Mouse (Mus musculus) right cerebral cortex, adult 2 months (tissue): Measurements from ENCODE around the gene Foxn3.

ENCODE experiments used
- DNase-seq, 2 experiments: peaks; one replicate each; pipeline ENCODE4 v3.0.0; 2021 to 2022; ENCODE audit warnings: low spot score in 2 of 2

Foxn3 gene

DNA sequence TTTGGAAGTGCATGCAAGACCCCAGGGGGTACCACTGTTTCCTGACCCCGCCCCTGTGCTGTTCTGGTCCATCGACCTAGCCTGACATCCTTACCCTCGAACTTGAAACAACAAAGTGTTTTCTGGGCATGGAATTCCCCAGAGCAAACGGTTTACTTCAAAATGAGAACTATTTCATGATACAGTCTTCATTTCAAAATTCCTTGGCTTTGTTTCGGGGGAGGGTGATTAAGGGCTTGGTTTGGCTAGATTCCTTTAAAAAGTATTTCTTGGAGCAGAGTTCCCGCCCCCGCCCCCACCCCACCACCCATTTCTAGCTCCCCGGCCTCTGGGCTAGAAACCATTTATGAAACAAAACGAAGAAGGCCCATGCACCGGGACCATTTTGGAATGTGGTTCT lies 303.2 kb downstream of the Foxn3 start:
- DNase-seq = no peak

- DNase-seq = no peak
Measured at GRCm38 (mm10) chr12:99257570-99257969, 305.8 kb downstream of the Foxn3 start.

DNA sequence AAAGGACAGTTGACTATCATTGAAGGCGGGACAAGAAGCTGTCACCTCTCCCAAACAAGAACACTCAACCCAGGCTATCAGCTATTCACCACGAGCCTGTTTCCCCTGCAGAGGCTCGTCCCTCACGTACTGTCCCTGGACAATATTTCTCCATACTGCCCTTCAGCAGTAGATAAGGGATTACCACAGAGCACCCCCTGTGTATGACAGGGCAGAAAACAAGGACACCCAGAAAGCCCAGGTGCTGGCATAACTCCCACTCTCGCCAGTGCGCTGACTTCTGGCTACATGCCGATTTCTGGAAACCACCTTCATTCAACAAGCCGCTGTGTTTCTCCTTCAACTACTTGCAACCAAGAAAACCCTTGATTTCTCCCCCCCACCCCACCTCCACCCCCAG lies 306.4 kb downstream of the Foxn3 start:
- DNase-seq = no peak

GRCm38 (mm10) chr12:99256463-99256862 lies 306.9 kb downstream of the Foxn3 start:
- DNase-seq = no peak

DNA sequence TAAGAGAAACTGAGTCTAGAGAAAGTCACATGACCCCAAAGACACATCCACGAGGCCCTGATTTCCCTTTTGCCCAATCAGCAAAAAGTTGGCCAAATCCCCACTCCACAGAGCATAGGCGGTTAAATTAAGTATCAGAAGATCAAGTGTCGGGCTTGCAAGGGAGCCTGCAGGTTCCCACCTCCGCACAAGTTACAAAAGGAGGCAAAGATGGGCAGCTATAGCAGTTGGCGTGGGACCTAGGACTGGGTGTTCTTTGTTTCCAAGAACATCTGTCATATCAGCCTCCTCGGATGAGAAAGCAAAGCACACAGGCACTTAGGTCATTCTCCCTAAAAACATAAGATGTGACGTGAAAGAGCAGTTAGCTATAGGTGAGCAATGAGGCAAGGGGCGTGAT lies 308.9 kb downstream of the Foxn3 start:
- no peak for DNase-seq

DNA sequence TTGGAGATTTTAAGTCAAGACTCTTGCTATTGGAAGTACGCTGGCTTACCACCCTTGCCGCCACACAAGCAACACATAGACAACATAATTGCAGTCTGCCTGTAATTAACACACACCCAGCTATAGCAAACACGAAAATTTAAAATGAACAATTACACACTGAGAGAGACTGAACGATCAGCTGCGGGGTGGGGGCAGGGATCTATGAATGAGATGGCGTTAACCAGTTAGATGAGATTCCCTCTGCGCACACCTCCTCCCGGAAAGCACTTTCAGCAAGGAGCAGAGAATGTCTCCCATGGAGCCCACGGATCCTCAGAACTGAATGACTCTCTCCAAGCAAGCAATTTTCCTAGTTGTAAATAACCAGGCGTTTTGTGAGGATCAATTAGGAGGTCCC lies 309.8 kb downstream of the Foxn3 start:
- no peak for DNase-seq

GRCm38 (mm10) chr12:99248606-99249005 lies 314.8 kb downstream of the Foxn3 start:
- DNase-seq = no peak

- no peak for DNase-seq
Measured at GRCm38 (mm10) chr12:99247939-99248338, 315.4 kb downstream of the Foxn3 start.

DNA sequence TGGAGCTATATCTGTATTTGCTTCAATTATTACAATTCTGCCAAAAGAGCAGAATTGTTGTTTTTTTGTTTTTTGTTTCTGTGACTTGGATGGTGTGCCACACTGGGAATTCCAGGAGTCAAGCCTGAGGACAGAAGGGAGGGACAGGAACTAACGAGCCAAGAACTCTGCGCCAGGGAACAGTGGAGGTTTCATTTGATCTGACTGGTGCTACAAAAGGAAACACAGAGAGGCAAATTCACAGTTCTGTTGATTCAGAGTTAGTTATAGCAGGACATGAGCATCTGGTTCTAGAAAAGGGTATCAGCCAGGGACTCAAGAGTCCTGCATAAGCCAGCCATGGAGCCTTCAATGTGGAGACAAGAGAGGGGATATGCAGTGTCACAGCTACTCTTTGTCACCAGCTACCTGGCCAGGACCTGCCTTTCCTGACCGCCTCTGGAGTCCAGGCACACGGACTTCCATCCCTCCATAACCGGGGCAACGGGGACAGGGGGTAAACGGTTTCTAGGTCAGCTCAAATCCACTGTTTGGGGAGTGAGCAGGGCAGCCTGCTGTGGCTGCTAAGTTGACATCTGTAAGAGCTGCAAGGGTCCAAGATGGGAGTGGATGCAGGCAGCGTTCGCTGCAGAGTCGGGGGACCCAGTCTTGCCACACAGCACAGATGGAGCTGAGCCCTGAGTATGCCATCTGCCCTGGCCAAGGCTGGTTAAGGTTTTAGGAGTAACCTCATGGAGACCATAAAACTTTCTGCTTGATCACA lies 316.2 kb downstream of the Foxn3 start:
- no peak for DNase-seq

DNA sequence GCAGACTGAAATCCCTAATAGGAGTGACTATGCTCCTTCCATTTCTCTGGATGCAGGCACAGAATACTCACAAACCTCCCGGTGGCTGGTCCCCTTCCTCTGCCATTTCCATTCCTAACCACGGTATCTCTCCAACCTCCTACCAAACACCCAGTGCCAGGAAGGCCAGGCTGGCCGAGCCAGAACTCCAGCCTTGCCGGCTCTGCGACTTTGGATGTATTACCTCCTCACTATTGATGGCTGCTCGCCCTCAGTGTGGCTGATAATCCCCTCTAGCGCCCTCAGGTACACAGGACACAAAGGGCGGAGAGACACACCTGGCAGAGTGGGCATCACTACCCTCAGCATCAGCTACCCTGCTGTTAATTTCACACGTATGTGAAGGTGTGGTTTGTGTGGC lies 318.7 kb downstream of the Foxn3 start:
- DNase-seq = no peak

- DNase-seq = no peak
Measured at GRCm38 (mm10) chr12:99244264-99244663, 319.1 kb downstream of the Foxn3 start.

DNA sequence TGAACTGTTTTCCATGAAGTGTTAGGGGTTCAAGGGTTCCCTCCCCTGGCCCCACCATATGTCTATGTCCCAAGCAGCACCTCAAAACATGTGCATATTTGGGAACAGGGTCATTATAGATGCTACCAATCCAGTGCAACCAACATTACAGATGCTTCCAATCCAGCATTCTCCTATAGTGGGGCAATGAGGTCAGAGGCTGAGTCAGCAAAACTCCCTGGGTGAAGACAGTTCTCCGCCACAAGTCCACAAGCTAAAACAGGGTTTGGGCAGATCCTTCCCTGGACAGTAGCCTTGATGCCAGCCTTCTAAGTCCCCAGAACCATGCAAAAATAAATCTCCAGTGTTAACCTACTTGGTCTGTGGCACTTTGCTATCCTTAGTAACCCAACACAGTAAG lies 320.1 kb downstream of the Foxn3 start:
- DNase-seq = no peak

GRCm38 (mm10) chr12:99240185-99240726 lies 323.1 kb downstream of the Foxn3 start:
- DNase-seq = no peak

DNA sequence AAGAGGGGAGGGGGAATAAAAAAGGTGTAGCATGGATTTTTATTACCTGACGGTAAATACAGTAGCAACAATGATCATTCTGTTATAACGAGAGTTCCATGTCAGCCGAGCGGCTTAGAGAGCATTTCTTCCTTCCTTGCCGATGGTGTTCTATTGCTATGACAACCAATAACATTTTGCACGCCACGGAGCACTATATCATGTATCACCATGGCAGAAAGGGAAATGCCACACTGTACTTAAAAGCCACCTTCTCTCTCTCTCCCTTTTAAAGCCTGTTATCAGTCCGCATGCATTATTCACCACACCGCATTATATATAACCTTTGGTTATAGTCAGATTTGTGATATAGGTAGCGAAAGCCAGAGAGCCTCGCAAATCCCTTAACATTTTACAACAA lies 323.6 kb downstream of the Foxn3 start:
- peak; percentile 33 to 46 for DNase-seq

GRCm38 (mm10) chr12:99237497-99237896 lies 325.9 kb downstream of the Foxn3 start:
- no peak for DNase-seq

DNA sequence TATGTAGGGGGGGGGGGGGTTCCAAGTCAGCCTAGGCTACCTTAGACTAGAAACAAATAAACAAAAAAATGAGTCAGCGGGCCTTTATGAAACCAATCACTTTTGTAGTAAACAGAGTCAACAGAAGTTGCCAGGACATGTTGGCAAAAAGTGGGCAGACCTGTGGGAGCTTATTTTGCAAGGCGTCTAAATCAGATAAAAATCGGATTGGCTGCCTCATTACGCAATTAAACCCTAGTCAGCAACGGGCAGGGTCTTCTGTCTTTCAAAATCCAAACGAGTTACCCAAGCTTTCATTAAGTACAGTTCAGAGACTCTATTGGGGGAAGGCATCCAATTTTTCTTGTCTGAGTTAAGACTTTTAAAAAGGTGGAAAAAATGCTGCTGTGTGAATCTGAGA lies 329.0 kb downstream of the Foxn3 start:
- DNase-seq = no peak

DNA sequence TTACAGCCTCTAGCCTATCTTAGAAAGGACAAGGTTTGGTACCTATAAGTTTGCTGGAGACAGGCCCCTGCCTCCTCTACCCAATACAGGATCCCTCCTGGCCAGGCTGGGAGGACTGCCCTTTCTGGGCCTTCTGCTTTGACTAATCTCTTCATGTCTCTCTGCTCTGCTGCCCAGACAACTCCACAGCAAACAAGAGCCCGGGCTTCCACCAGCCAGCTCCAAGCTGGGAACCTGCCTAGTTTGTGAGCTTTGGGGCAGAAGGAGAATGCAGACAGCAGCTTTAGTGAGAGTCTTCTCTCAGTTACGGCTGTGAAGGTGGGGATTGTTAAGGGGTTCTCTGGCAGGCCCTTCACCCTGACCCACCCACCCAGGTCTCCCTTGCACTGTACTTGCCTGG lies 330.0 kb downstream of the Foxn3 start:
- DNase-seq = no peak

- no peak for DNase-seq
Measured at GRCm38 (mm10) chr12:99232478-99232877, 330.9 kb downstream of the Foxn3 start.

GRCm38 (mm10) chr12:99231321-99231720 lies 332.1 kb downstream of the Foxn3 start:
- no peak for DNase-seq

DNA sequence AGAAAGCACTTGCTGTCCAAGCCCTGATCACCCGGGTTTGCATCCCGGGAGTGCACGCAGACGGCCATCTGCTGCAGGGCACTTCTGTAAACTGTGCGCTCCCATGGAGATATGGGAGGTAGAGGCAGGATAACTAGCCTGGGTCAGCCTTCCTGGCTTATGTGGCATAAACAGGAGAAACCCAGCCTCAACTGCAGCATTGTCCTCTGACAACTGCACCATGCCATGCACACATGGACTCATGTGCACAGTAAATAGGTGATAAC lies 332.7 kb downstream of the Foxn3 start:
- DNase-seq = no peak

GRCm38 (mm10) chr12:99229973-99230782 lies 333.2 kb downstream of the Foxn3 start:
- DNase-seq = no peak

DNA sequence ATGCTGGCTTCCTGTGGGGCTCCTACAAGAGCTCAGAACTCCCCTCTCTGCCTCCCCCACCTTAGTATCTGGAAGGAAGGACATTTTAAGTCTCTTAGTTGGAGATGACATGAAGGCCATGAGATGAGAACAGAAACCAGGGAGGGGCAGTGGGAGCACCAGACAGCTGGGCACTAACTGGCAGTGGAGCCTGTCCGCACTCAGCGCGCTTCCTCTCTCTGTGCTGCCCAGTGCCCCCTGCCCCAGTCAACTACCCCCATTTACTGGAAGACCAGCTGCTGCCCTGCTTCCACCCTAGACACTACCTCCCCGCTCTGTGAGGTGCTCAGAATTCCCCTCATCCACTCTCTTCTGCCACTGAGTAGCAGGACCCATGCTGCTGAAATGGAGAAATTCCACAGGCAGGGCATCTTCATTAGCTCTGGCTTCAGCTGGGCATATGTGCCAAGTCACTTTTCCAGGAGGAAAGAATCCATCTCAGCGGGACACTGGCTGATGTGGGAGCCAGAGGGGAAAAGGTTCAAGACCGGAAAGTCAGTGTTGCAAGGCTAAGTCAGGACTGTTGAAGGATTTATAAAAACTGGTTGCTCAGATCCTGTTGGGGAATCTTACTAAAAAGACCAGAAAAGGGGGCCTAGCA lies 335.9 kb downstream of the Foxn3 start:
- DNase-seq = no peak
